Mouse (Mus musculus) thymus, adult 2 months (tissue): Measurements from ENCODE around the gene Mdfic.

Experiments used
- CTCF ChIP-seq: fragments of 200-500 bp; IDR thresholded peaks from 2 replicates; pipeline ENCODE4 v1.5.1; 2012; ENCODE audit warnings: mild to moderate bottlenecking, control low read depth, low read length, moderate library complexity, borderline replicate concordance; ENCODE audit not compliant: control insufficient read depth, poor library complexity, insufficient read depth; ENCODE audit errors: extremely low read depth
- POLR2A ChIP-seq: fragments of 200-500 bp; IDR thresholded peaks from 2 replicates; pipeline ENCODE4 v1.6.1; 2012; ENCODE audit warnings: mild to moderate bottlenecking, low read length, control low read depth, moderate library complexity; ENCODE audit not compliant: control insufficient read depth, poor library complexity, insufficient read depth; ENCODE audit errors: extremely low read depth

DNA sequence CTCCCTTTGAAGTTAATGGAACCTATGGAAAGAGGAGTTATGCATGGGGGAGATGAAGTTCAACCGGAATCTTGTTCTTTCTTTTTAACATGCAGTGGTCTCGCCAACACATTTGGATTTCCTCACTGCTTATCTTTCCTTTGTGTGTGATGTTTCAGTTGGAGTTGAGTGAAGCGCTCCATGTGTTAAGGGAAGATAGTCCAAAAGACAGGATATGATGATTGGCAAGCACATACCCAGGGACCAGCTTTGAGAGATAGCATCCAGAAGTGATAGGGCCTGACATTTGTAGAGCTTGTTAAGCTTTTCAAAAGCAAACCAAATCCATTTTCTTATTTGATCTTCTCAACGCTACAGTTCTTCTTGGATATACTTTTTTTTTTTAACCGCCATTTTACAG lies 86.9 kb downstream of the Mdfic start:
- TF ChIP-seq CTCF (no peak), POLR2A (no peak)
